Mouse (Mus musculus) midbrain, embryonic 15.5 days (tissue): ENCODE measurements at regions not wholly inside any gene's neighbourhood (a gene's known extent, or its start where the extent isn't known, plus 50 kb on each side); places are given as distances from the start of the nearest gene placed in this dataset.

Experiments
- ATAC-seq: fragments of 200-750 bp; cut with Nextera tagmentation; replicated peaks from 2 replicates; pipeline ENCODE4 v1.8.0; 2017; ENCODE audit warnings: moderate TSS enrichment
- H3K27ac ChIP-seq: fragments of 300-500 bp; sonication (generic); 2 replicates; pipeline ENCODE4 v1.5.1; 2015; ENCODE audit warnings: mild to moderate bottlenecking, inconsistent platforms
- H3K27me3 ChIP-seq: fragments of 300-500 bp; sonication (generic); replicated peaks from 2 replicates; pipeline ENCODE4 v1.6.1; 2015; ENCODE audit warnings: inconsistent platforms
- H3K36me3 ChIP-seq: fragments of 300-500 bp; sonication (generic); replicated peaks from 2 replicates; pipeline ENCODE4 v1.6.1; 2015; ENCODE audit warnings: inconsistent platforms
- H3K4me1 ChIP-seq: fragments of 300-500 bp; sonication (generic); 2 replicates; pipeline ENCODE4 v1.6.1; 2015; ENCODE audit warnings: inconsistent platforms
- H3K4me2 ChIP-seq: fragments of 300-500 bp; sonication (generic); 2 replicates; pipeline ENCODE4 v1.6.1; 2015; ENCODE audit warnings: inconsistent platforms, mild to moderate bottlenecking, moderate library complexity
- H3K4me3 ChIP-seq: fragments of 300-500 bp; sonication (generic); 2 replicates; pipeline ENCODE4 v1.5.1; 2015; ENCODE audit warnings: mild to moderate bottlenecking, inconsistent platforms
- H3K9ac ChIP-seq: fragments of 300-500 bp; sonication (generic); 2 replicates; pipeline ENCODE4 v1.6.1; 2015; ENCODE audit warnings: mild to moderate bottlenecking, inconsistent platforms
- H3K9me3 ChIP-seq: fragments of 300-500 bp; sonication (generic); 2 replicates; pipeline ENCODE4 v1.6.1; 2016; ENCODE audit warnings: inconsistent platforms
- WGBS: fragments of 180-500 bp; shearing (Covaris S2); methylation state at CpG from one replicate; pipeline ENCODE4 v1.1.7; 2015; ENCODE audit warnings: mixed read lengths; 5-methylcytosine and 5-hydroxymethylcytosine counted together

DNA sequence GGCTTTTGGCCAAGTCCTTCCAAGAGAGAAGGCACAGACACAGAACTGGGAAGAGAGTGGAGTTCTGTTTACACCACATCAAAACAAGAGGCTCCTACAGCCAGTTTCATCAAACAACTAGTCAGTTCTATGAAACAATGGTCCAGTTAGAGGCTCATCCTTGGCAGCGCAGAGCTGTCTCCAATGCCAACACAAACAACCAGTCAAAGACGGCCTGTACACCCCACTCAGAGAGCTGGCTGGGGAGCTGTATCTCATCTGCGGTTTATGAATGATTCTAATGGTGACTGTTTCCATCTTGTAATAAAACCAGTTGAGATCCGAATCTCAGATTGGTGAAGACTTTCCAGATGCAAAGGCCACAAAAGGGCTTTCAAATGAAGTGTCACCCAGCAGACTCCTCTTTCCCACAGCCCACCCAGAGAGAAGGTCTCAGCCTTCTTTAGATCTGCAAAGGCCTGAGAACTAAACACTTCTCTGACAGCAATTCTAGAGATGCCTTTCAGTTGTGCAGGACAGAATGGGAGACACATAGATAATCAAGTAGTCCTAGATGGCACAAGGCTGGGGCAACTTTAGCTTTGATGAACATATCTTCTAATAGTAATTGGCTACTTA, 343.1 kb upstream of the Rasgrp1 start:
- H3K4me2 ChIP-seq, result no peak overlapping the region
- H3K36me3 ChIP-seq, result no peaks in the 10 kb centered on the region
- no peak for ATAC-seq
- H3K9ac ChIP-seq, result no peak overlapping the region
- H3K4me3 ChIP-seq, result no peak overlapping the region
- H3K4me1 ChIP-seq, result no peaks in the 10 kb centered on the region
- 87% methylated on average over 4 of the region's 4 CpGs for WGBS
- no peaks in the 10 kb centered on the region for H3K9me3 ChIP-seq
- H3K27ac ChIP-seq, result no peak overlapping the region
- no peaks in the 10 kb centered on the region for H3K27me3 ChIP-seq

DNA sequence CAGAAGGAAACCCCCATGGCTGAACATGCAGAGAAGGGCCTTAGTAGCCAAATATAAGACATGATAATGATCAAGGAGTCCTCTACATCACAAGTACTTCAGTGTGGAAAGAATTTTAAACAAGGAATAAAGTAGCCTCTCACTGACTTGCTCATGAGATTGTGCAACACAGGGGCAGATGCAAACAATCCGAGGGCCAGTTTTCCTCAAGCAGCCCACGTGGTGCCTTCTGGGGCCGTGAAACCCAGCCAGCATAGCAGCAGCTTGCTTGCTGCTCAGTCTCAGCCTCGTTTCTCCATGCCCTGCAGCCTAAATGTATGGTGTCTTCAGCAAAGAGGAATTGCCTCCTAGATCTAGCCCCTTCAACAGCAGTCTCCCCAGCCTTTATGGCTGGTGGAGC, 350.7 kb upstream of the Rasgrp1 start:
- Histone ChIP-seq H3K4me3 (no peak overlapping the region), H3K9ac (no peak overlapping the region), H3K4me1 (no peaks in the 10 kb centered on the region), H3K4me2 (no peak overlapping the region), H3K9me3 (no peaks in the 10 kb centered on the region), H3K36me3 (no peaks in the 10 kb centered on the region), H3K27ac (no peak overlapping the region), H3K27me3 (no peaks in the 10 kb centered on the region)
- no peak for ATAC-seq
- 75% methylated on average over 4 of the region's 4 CpGs for WGBS

DNA sequence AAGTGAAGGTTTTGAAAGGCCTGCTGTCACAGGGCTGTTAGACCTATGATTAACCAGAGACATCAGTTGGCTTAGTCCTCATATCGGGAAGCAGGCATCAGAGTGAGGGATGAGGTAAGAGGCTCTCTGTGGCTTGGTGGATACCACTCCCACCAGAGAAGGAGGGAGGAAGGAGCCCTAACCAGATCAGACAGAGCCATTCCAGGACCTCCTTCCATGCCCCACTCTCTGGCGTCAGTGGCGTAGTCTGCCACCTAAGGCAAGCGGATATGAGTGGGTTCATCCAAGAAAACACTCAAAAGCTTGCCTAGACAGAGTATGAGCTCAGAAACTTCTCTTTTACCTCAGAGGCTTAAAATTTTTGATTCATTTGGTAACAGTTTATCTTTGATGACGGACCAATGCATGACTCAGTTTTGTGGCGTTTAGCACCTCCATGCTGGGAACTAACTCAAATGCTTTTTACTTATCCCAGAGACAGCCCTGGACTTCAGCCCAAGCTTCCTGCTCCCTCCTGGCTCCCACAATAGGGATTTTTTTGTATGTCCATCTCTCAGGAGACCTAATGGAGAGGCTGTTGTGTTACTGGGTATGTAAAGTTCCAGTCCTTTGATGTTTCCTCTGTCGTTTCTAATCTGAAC, 367.5 kb upstream of the Rasgrp1 start:
- no peak overlapping the region for H3K9ac ChIP-seq
- H3K27me3 ChIP-seq, result no peaks in the 10 kb centered on the region
- H3K4me1 ChIP-seq, result no peaks in the 10 kb centered on the region
- no peak overlapping the region for H3K4me3 ChIP-seq
- WGBS, result 87% methylated on average over 7 of the region's 7 CpGs
- no peak for ATAC-seq
- no peak overlapping the region for H3K27ac ChIP-seq
- no peaks in the 10 kb centered on the region for H3K9me3 ChIP-seq
- H3K36me3 ChIP-seq, result no peaks in the 10 kb centered on the region
- no peak overlapping the region for H3K4me2 ChIP-seq

DNA sequence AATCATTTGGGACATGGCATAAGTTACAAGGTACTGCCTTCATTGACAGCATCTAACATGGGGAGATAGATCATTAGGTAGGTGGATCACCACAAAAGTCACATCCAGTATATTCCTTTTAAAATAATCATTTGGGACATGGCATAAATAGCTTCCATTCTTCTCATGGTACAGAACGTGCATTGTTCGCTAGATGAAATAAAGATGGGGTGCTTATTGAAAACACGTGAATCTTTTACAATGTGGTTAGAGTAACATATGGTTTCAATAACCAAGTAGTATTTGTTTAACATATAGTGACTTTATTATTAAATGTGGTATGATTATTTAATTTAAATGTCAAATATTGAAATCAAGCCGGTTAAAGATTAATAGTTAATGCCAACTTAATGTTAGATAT, 381.3 kb upstream of the Rasgrp1 start:
- ATAC-seq, result no peak
- Histone ChIP-seq H3K36me3 (no peaks in the 10 kb centered on the region), H3K4me3 (no peak overlapping the region), H3K27ac (no peak overlapping the region), H3K9me3 (no peaks in the 10 kb centered on the region), H3K9ac (no peak overlapping the region), H3K27me3 (no peaks in the 10 kb centered on the region), H3K4me2 (no peak overlapping the region), H3K4me1 (no peaks in the 10 kb centered on the region)
- 94% methylated on average over 4 of the region's 4 CpGs for WGBS

DNA sequence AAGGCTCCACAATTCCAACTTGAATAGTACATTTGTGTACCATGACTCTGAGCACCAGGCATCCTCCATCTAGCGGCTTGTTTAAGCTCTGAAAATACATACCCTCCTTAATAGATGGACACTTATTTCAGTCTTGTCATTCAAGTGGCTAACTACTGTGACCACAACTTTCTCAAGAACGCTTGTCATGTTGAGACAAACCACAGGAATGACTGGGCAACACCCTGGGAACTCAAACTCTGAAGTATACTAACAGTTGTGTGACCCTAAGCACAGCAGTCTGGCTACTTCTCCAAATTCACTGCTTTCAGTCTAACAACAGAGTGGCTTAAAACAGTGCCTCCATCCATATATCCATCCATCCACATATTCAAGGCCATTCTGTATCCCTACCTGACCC, 380.4 kb upstream of the Thbs1 start:
- H3K4me1 ChIP-seq, result no peaks in the 10 kb centered on the region
- H3K4me2 ChIP-seq, result no peak overlapping the region
- no peak overlapping the region for H3K9ac ChIP-seq
- H3K9me3 ChIP-seq, result no peaks in the 10 kb centered on the region
- no peak for ATAC-seq
- 78% methylated on average over 2 of the region's 2 CpGs for WGBS
- H3K4me3 ChIP-seq, result no peak overlapping the region
- no peak overlapping the region for H3K27ac ChIP-seq
- no peaks in the 10 kb centered on the region for H3K36me3 ChIP-seq
- no peaks in the 10 kb centered on the region for H3K27me3 ChIP-seq

DNA sequence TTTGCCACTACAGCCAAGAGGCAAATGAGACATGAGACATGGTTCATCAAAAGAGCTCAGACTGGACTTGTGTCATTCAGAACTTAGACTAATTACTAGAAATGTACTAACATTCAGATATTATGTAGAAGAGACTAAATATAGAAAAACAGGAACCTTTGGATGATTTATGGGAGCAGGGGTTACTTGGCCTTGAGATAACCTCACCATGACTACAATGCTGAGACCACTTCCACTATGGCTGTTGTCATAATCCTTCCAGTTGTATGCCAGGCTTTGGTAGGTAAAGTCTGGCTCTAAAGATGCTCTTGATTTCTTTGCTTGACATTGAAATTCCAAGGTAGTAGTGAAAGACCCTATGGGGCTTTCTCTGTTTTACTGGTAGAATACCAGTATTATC, 369.3 kb upstream of the Thbs1 start:
- no peak overlapping the region for H3K4me2 ChIP-seq
- no peaks in the 10 kb centered on the region for H3K36me3 ChIP-seq
- no peak for ATAC-seq
- no peaks in the 10 kb centered on the region for H3K4me1 ChIP-seq
- no peak overlapping the region for H3K4me3 ChIP-seq
- H3K27ac ChIP-seq, result no peak overlapping the region
- no peaks in the 10 kb centered on the region for H3K27me3 ChIP-seq
- no peak overlapping the region for H3K9ac ChIP-seq
- no peaks in the 10 kb centered on the region for H3K9me3 ChIP-seq

DNA sequence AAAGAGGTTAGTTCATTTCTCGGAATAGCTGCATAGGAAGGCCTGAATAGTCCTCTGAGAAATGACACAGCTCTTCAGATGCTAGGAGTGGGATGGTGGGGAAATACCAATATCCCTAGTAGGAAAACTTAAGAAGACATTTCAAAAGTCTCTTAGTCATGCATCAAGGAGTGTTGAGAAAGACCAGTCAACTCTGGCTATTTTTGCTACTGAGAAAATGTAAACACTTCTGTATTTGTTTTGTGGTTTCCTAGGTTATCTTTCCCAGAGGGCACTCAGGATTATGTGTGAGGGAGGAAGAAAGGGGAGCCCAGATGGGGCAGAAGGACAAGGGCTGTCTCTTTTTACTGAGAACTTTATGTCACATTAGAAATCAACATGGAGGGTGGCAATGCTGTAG, 367.8 kb upstream of the Thbs1 start:
- Histone ChIP-seq H3K27ac (no peak overlapping the region), H3K4me1 (no peaks in the 10 kb centered on the region), H3K9me3 (no peaks in the 10 kb centered on the region), H3K9ac (no peak overlapping the region), H3K27me3 (no peaks in the 10 kb centered on the region), H3K36me3 (no peaks in the 10 kb centered on the region), H3K4me3 (no peak overlapping the region), H3K4me2 (no peak overlapping the region)
- no peak for ATAC-seq
- WGBS, result 88% methylated on average over 1 of the region's 1 CpGs

DNA sequence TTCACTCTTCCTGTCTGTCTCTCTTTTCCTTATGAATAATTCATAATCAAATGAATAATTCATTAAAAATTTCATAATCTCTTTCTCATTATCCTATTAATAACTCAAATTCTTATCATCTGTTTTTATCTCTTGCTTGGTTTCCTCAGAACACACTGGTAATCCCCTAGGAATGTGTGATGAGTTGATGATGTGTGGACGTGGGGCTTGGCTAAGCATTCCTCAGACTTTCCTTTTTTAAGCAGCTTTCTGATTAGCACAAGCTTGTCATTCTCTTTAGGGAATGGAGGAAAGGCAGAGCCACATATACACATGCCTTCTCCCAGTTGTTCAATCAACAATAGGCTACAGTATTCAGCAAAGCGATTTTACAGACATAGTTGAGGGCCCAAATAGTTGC, 365.9 kb upstream of the Thbs1 start:
- Histone ChIP-seq H3K9me3 (no peaks in the 10 kb centered on the region), H3K9ac (no peak overlapping the region), H3K4me2 (no peak overlapping the region), H3K27me3 (no peaks in the 10 kb centered on the region), H3K4me3 (no peak overlapping the region), H3K27ac (no peak overlapping the region), H3K36me3 (no peaks in the 10 kb centered on the region), H3K4me1 (no peaks in the 10 kb centered on the region)
- ATAC-seq, result no peak
- WGBS, result 55% methylated on average over 2 of the region's 2 CpGs

DNA sequence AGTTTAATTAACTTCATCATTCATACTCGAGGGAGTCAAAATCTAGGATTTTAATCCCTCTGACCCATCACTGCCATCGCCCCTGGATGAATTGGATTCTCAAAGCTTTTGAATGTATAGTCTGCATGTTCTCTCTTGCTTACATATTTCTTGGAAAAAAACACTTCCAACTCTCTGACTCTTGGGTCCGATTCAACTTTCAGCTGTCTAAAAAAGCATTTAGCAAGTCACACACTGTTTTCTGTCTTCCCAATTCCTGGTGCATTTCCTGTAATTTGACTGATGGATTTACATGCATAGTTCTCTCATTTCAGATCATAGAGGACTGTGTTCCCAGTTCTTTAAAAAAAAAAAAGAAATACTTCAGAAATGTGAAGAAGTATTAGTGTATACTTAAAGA, 364.5 kb upstream of the Thbs1 start:
- no peaks in the 10 kb centered on the region for H3K9me3 ChIP-seq
- no peak overlapping the region for H3K4me3 ChIP-seq
- no peak overlapping the region for H3K9ac ChIP-seq
- H3K27me3 ChIP-seq, result no peaks in the 10 kb centered on the region
- no peak overlapping the region for H3K4me2 ChIP-seq
- no peaks in the 10 kb centered on the region for H3K36me3 ChIP-seq
- ATAC-seq, result no peak
- H3K27ac ChIP-seq, result no peak overlapping the region
- WGBS, result 90% methylated on average over 3 of the region's 3 CpGs
- no peaks in the 10 kb centered on the region for H3K4me1 ChIP-seq

DNA sequence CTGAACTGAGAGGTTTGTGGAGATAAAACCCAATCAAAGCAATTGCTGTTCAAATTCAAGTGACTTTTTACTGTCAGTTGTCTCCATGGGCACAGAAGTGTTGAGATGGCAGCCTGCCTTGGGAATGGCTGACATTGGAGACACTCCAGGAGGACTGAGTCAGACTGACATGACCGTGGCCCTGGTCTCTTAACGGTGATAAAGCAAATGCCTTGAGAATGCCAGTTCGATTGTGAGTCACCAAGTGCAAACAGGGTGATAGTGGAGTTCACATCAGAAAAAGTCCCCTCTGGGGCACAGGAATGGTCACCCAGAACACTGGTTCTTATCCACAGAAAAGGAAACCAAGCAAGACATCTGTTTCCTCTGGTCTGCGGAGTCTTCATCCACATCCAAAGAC, 362.8 kb upstream of the Thbs1 start:
- Histone ChIP-seq H3K27me3 (no peaks in the 10 kb centered on the region), H3K4me2 (no peak overlapping the region), H3K4me1 (no peaks in the 10 kb centered on the region), H3K4me3 (no peak overlapping the region), H3K9me3 (no peaks in the 10 kb centered on the region), H3K27ac (no peak overlapping the region), H3K36me3 (no peaks in the 10 kb centered on the region), H3K9ac (no peak overlapping the region)
- 92% methylated on average over 4 of the region's 4 CpGs for WGBS
- no peak for ATAC-seq

DNA sequence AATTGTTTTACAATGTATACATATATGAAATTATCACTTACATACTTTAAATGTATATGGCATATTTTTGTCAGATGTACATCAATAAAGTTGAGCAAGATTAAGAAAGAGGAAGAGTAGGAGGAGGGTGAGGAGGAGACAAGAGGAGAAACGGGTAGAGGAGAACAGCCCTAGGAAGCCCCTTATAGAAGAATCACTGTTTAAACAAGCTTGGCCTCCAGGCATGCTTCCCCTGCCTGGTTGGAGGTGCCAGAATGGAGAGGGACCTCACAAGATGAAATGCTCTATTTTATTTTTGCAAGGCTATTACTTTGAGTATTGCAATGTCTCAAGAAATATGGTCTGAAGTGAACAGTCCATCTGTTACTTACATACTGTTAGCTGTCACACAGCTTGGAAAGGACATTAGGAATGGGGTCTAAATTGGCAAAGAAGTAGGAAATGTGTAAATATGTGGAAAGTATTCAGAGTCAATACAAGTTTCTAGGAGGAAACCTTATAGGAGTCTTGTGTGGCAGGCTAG, 352.1 kb upstream of the Thbs1 start:
- Histone ChIP-seq H3K36me3 (no peaks in the 10 kb centered on the region), H3K9ac (no peak overlapping the region), H3K27me3 (no peaks in the 10 kb centered on the region), H3K4me1 (no peaks in the 10 kb centered on the region), H3K27ac (no peak overlapping the region), H3K9me3 (no peaks in the 10 kb centered on the region), H3K4me2 (no peak overlapping the region), H3K4me3 (no peak overlapping the region)
- 83% methylated on average over 1 of the region's 1 CpGs for WGBS
- no peak for ATAC-seq

DNA sequence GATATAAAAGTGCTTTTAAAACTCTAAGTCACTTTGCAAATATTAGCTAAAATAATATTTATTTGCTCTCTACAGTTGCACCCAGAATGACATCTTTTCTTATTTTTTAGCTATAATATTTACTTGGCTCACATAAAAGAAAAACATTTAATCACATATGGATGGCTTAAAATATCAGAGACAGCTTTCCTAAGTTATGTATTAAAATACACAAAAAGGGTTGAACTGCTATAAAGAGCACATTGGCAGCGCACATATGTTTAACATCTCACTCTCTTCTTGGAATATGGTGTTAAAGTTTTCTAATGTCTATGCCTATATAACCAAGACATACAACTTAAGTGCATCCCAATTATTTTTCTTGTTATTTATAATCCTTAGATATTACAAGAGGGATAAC, 348.0 kb upstream of the Thbs1 start:
- 94% methylated on average over 1 of the region's 1 CpGs for WGBS
- no peak for ATAC-seq
- no peaks in the 10 kb centered on the region for H3K36me3 ChIP-seq

DNA sequence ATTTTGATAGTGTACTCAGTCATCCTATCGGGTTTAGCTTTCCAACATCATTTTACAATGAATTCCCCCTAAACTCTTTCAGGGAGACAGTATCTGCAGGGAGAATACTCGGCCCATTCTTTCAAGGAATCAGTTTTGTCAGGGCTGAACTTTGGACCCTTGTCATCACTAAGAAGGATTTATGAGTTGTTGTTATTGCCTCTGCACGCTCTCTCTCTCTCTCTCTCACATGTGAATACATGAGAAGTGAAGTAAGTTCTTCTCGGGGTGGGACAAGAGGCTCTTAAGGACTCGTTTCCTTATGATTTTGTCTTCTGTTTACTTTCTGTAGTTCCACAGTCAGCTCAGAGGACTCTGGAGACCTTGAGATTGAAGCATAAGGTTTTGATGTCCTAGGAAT, 346.1 kb upstream of the Thbs1 start:
- WGBS, result 89% methylated on average over 5 of the region's 5 CpGs
- ATAC-seq, result no peak
- no peaks in the 10 kb centered on the region for H3K9me3 ChIP-seq
- H3K36me3 ChIP-seq, result no peaks in the 10 kb centered on the region
- no peak overlapping the region for H3K9ac ChIP-seq
- no peak overlapping the region for H3K4me3 ChIP-seq
- no peak overlapping the region for H3K4me2 ChIP-seq
- H3K27me3 ChIP-seq, result no peaks in the 10 kb centered on the region
- no peak overlapping the region for H3K27ac ChIP-seq
- no peaks in the 10 kb centered on the region for H3K4me1 ChIP-seq

More for the DNA sequence above, 348.0 kb upstream of the Thbs1 start:
- Histone ChIP-seq H3K4me1 (no peaks in the 10 kb centered on the region), H3K27me3 (no peaks in the 10 kb centered on the region), H3K4me3 (no peak overlapping the region), H3K27ac (no peak overlapping the region), H3K4me2 (no peak overlapping the region), H3K9me3 (no peaks in the 10 kb centered on the region), H3K9ac (no peak overlapping the region)
